Mouse (Mus musculus) small intestine, adult 2 months (tissue): ENCODE data around the gene Bend5. TPM values are rescaled to one million over a fixed set of nuclear protein-coding genes. Genes with fewer than 3 reads are reported as not detected.

Source experiments
- H3K27ac ChIP-seq: fragments of 200-500 bp; 2 replicates; pipeline ENCODE4 v1.5.1; 2012; ENCODE audit warnings: low read depth, low read length, control low read depth, inconsistent platforms; ENCODE audit not compliant: insufficient read depth
- H3K27me3 ChIP-seq: fragments of 200-500 bp; 2 replicates; pipeline ENCODE4 v1.6.1; 2012; ENCODE audit warnings: mild to moderate bottlenecking, moderate library complexity, low read length, inconsistent platforms; ENCODE audit not compliant: control insufficient read depth, insufficient read depth
- H3K36me3 ChIP-seq: fragments of 200-500 bp; 2 replicates; pipeline ENCODE4 v1.6.1; 2012; ENCODE audit warnings: mild to moderate bottlenecking, low read length, control low read depth, inconsistent platforms; ENCODE audit not compliant: control insufficient read depth, insufficient read depth
- H3K4me1 ChIP-seq: fragments of 200-500 bp; 2 replicates; pipeline ENCODE4 v1.6.1; 2012; ENCODE audit warnings: low read length, inconsistent platforms, mixed read lengths; ENCODE audit not compliant: control insufficient read depth, insufficient read depth, insufficient read length
- H3K4me3 ChIP-seq: fragments of 200-500 bp; 2 replicates; pipeline ENCODE4 v1.5.1; 2012; ENCODE audit warnings: low read depth, mild to moderate bottlenecking, control low read depth, inconsistent platforms, low read length, moderate library complexity
- CTCF ChIP-seq: fragments of 200-500 bp; IDR thresholded peaks from 2 replicates; pipeline ENCODE4 v1.5.1; 2012; ENCODE audit warnings: low read depth, mild to moderate bottlenecking, control low read depth, inconsistent platforms, low read length, moderate library complexity, mixed read lengths; ENCODE audit not compliant: insufficient replicate concordance, insufficient read length; ENCODE audit errors: extremely low read depth
- POLR2A ChIP-seq: fragments of 200-500 bp; IDR thresholded peaks from 2 replicates; pipeline ENCODE4 v1.6.1; 2012; ENCODE audit warnings: low read depth, mild to moderate bottlenecking, control low read depth, inconsistent platforms, low read length, moderate library complexity
- WGBS: fragments of 180-500 bp; shearing (Covaris S2); methylation state at CpG from one replicate; pipeline ENCODE4 v1.1.7; 2018; 5-methylcytosine and 5-hydroxymethylcytosine counted together
- polyA plus RNA-seq: library from polyadenylated mRNA; depleted of rRNA; stranded (reverse); fragments of >200 nt; gene quantifications from 2 replicates; pipeline ENCODE4 v1.2.3, GENCODE M21; 2012

The Bend5 gene
- polyA plus RNA-seq, 1 experiment: 6.8 TPM

DNA sequence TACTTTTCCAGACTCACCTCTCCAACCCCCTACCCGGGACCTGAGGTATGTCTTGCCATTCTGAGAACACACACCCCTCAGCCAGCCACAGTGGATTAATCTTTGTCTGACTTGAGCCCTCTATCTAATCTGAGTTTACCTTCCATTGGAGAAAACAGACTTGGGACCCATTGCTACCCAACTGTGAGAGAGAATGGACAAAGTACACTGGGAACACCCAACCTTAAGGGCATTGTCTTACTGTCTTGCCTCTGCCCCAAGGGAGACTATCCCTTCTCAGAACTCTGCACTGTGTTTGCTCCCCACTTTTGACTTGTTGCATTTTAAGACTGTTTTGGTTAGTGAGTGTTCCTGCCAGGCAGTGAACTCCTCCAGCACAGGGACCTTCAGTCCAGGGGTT is 4.7 kb downstream of the Bend5 start:
- WGBS: 56% methylated on average over 1 of the region's 1 CpGs
- H3K27ac ChIP-seq: peak overlapping the region; percentile 29; the same call in 1 of the 2 replicates
- peaks cover 7% of the 10 kb centered on the region; the same call in 1 of the 2 replicates for H3K27me3 ChIP-seq

DNA sequence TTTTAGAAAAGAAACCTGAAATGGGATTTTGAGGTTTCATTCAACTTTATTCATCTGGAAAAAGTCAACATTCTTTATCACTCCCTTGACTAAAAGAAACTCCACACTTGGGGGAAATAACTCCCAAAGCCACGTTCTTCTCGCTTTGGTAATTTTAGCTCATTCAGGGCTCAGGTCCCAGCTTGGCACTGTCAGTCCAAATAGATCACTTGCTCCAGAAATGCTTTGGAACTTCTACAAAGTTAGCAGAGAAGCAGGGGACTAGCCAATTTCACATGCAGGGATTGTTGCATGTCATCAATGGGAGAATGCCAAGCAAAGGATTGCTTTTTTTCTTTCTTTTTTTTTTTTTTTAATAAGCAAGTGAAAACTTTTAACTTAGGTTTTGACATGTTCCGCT is 5.2 kb downstream of the Bend5 start:
- Histone ChIP-seq H3K4me1 (peaks cover 3% of the 10 kb centered on the region; the same call in 1 of the 2 replicates), H3K4me3 (no peak overlapping the region), H3K27me3 (peaks cover 2% of the 10 kb centered on the region; the same call in 1 of the 2 replicates), H3K27ac (no peak overlapping the region), H3K36me3 (no peaks in the 10 kb centered on the region)
- WGBS: 89% methylated on average over 3 of the region's 3 CpGs
- TF ChIP-seq POLR2A (no peak), CTCF (no peak)

More for the DNA sequence above, 4.7 kb downstream of the Bend5 start:
- Histone ChIP-seq H3K36me3 (no peaks in the 10 kb centered on the region), H3K4me3 (no peak overlapping the region), H3K4me1 (peaks cover 3% of the 10 kb centered on the region; the same call in 1 of the 2 replicates)
- TF ChIP-seq CTCF (no peak), POLR2A (no peak)

DNA sequence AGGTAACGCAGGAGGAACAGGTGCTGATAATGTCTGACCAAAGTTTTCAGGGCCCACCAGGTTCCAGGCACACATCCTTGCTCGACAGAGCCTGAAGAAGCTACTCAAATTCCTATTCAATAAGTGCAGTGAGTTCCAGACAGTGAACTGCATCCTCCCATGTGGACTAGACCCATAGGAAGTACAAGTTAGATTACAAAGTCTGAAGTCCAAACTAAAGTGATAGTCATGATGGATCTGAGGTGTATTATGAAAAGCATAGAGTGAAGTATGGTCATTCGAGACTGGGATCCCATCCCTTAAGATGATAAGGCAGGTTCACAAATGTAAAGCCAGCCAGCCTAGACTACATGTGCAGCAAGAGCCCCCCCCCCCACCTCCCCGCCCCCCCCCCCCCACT is 6.1 kb downstream of the Bend5 start:
- no peaks in the 10 kb centered on the region for H3K27me3 ChIP-seq
- 67% methylated on average over 4 of the region's 4 CpGs for WGBS
- no peak for TF ChIP-seq POLR2A
- no peak for TF ChIP-seq CTCF
- peaks cover 3% of the 10 kb centered on the region; the same call in 1 of the 2 replicates for H3K4me1 ChIP-seq
- H3K4me3 ChIP-seq: no peak overlapping the region
- no peaks in the 10 kb centered on the region for H3K36me3 ChIP-seq
- H3K27ac ChIP-seq: no peak overlapping the region

DNA sequence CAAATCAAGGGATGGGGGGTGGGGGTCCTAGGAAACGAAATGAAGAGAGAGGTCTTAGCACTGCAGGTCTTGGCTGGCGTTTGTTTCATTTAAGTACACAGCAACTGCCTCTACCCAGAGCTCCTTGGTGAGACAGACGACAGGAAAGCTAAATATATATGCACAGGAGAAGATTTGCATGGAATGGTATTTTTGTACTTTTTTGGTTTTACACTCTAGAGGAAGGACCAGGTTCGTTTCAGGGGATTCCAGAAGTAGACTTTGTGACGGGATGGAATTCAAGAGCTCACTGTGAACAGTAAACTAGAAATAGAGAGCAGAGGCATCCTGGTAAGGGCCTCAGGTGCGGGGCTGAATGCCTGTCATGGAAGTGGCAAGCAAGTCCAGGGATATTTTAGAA is 7.0 kb downstream of the Bend5 start:
- Histone ChIP-seq H3K36me3 (no peaks in the 10 kb centered on the region), H3K27me3 (no peaks in the 10 kb centered on the region), H3K4me1 (peaks cover 3% of the 10 kb centered on the region; the same call in 1 of the 2 replicates), H3K4me3 (no peak overlapping the region), H3K27ac (no peak overlapping the region)
- TF ChIP-seq CTCF (no peak), POLR2A (no peak)
- WGBS: 81% methylated on average over 6 of the region's 6 CpGs

DNA sequence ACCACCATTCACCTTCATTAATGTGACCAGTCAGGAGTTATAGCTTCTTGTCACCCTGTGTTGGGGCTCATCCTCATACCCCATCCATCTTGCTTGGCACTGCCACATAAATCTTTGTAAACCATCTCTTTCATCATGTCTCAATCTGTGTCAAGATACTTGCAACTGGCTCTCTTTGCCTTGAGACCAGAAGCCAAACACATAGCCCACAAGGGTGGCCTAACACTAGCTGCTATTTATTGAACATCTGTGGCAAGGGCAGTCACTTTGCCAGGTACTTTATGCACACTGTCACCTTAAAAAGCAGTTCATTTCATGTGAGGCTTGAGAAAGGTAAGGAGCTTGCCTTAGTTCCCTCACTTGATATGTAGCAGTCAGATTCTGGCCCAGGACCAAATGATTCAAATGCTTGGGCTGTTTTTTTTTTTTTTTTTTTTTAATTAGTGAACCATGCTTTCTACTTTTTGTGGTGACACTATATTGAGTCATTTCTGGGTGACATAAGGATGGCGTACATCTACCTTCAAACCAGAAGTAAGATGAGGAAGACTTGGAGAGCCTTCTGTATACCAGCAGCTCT is 9.7 kb downstream of the Bend5 start:
- Histone ChIP-seq H3K4me3 (no peak overlapping the region), H3K27ac (no peak overlapping the region), H3K4me1 (no peaks in the 10 kb centered on the region), H3K27me3 (no peaks in the 10 kb centered on the region), H3K36me3 (no peaks in the 10 kb centered on the region)
- TF ChIP-seq CTCF: no peak
- no peak for TF ChIP-seq POLR2A
- 95% methylated on average over 1 of the region's 1 CpGs for WGBS

DNA sequence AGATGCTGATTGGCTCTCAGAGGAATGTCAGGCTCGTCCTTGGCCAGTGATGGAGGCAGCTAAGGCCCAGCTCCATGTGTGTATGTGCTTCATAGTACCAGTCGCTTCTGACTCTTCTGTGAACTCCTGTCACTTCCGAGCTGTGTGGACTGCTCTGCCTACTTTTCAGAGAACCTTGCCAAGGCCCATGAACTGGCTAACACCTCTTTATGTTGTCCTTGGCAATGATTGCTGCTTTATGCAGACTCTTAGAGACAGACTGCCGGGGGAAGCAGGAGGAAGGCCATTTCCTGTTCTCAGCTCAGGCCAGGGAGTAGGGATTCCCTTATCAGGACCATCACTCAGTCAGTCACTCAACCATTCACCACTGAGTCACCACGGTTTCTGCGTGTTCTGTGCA is 10.4 kb downstream of the Bend5 start:
- H3K4me3 ChIP-seq: no peak overlapping the region
- WGBS: 59% methylated on average over 6 of the region's 6 CpGs
- no peaks in the 10 kb centered on the region for H3K4me1 ChIP-seq
- H3K27ac ChIP-seq: no peak overlapping the region
- no peaks in the 10 kb centered on the region for H3K27me3 ChIP-seq
- H3K36me3 ChIP-seq: no peaks in the 10 kb centered on the region
- no peak for TF ChIP-seq CTCF
- no peak for TF ChIP-seq POLR2A

DNA sequence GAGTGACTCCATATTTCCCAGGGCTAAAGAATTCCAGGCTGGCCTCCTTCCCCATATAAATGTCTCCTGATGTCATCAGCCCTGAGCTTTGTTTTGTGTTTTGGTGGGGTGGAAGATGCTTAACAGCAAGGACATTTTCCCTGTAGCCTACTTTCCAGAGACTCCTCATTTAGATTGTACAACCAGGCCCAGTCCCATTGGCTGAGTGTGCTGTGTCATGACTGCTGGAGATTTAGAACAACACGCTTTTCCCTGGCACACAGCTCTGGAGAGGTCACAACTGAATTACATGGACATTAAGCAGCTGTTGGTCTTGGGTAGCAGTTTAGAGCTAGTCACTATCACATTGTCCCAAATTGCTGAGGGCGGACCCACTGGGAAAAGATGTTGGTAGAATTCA is 16.4 kb downstream of the Bend5 start:
- TF ChIP-seq CTCF (no peak), POLR2A (no peak)
- WGBS: 90% methylated on average over 2 of the region's 2 CpGs
- Histone ChIP-seq H3K27ac (no peak overlapping the region), H3K4me3 (no peak overlapping the region), H3K36me3 (no peaks in the 10 kb centered on the region), H3K4me1 (no peaks in the 10 kb centered on the region), H3K27me3 (no peaks in the 10 kb centered on the region)
